Mouse (Mus musculus) activated CD4-positive, CD25-positive, alpha-beta regulatory T cell (primary cell): ENCODE data around the gene Rbm4b. TPM values are rescaled to one million over a fixed set of nuclear protein-coding genes. Genes with fewer than 3 reads are reported as not detected.

Source experiments
- polyA plus RNA-seq, 2 experiments: library from polyadenylated mRNA; unstranded; fragments of 100-300 nt; shearing (Covaris generic); gene quantifications; one replicate each; pipeline ENCODE4 v1.2.1; 2017

The Rbm4b gene
- polyA plus RNA-seq: 10 to 100 TPM; 35.8 TPM

GRCm38 (mm10) chr19:4756193-4756911, at the start of gene Rbm4b:
Rbm4b (plus strand) TSS chr19:4756497.

DNA sequence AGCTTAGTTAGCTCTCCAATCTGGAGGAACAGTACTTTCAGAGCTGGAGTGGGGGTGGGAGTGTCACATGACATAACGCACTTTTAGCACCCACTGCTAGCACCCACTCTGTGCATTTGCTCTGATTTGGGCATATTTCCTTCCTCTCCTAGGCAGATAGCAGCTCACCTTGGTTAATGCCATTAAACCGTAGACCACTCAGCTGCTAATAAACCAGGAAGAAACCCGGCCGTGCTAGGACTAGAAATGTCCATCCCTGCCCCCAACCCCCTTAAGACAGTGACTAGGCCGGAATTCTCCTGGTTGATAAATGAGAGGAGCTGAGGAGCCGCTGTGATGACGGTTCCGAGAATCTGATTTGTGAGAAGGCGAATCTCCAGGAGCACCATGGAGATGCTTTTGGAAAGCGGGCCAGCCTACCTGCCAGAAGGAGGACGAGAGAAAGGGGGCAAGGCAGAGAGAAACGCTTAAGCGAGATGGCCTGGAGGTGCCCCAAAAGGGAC, 45.1 kb upstream of the Rbm4b start, which contains the start of gene Sptbn2:
TSS of gene Sptbn2 (plus strand) at position 70 of the 503 bp plus-strand sequence.

GRCm38 (mm10) chr19:4793831-4794422, 37.6 kb downstream of the Rbm4b start, which contains the start of gene Rbm4:
Rbm4 (minus strand) TSS chr19:4793901.

DNA sequence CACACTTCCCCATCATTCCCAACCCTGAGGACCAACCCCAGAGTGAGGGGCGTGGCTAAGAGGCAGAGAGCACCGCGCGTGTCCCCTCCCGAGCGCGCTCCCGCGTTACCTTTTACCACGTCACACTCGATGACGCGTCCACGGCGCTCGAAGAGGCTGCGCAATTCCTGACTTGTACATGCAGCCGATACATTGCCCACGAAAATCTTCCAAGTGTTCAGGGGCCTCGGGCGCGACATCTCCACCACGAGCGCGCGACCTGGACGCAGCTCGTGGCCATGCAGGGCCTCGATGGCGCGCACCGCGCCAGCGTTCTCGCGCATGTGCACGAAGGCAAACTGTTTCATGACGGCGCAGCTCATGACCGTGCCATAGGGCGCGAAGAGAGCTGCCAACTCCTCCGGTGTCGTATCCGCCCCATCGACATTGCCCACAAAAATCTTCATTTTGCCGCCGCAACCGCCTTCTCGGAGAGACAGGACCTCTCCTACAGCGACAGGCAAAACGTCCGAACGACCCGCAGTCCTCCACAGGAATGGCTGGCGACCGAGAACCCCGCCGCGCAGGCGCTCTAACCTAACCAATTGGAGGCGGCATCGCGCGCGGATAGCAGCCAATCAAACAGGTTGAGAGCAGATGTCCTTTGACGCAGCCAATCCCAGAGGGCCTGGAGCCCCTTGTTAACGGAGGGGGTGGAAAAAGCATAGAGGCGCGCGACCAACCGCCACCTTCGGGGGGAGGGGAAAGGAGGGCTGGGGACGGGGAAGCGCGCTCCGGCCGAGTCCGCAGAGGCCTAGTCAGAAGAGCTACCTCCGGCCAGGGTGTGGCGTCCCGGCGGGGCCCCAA, 55.0 kb downstream of the Rbm4b start, which contains the start of the genes Gm21992 and Rbm14:
TSS of gene Gm21992 (minus strand) at position 550 of the 846 bp plus-strand sequence.
TSS of gene Rbm14 (minus strand) at position 572 of the 846 bp plus-strand sequence.

Other genes starting within 250 kb of the Rbm4b start
- 1 to 10 TPM in 1 of 2 experiments, under 1 TPM in 1; 0.64 to 2.2 TPM for gene Pcx, start 246.0 kb upstream of the Rbm4b start, polyA plus RNA-seq
- 1 to 10 TPM in 1 of 2 experiments, under 1 TPM in 1; 0.42 to 1.0 TPM for gene Lrfn4, start 140.8 kb upstream of the Rbm4b start, polyA plus RNA-seq
- gene Rce1, start 130.9 kb upstream of the Rbm4b start, polyA plus RNA-seq: 10 to 100 TPM; 55.2 to 61.6 TPM
- under 1 TPM in 1 of 2 experiments, not detected in 1; 0.74 TPM for gene Gm960, start 57.8 kb upstream of the Rbm4b start, polyA plus RNA-seq
- gene Sptbn2, start 45.3 kb upstream of the Rbm4b start, polyA plus RNA-seq: under 1 TPM; 0.18 to 0.80 TPM
- gene Rbm4, start 37.4 kb downstream of the Rbm4b start, polyA plus RNA-seq: 10 to 100 TPM; 47.2 to 53.7 TPM
- 10 to 100 TPM; 24.6 to 37.9 TPM for gene Gm21992, start 55.1 kb downstream of the Rbm4b start, polyA plus RNA-seq
- 10 to 100 TPM; 37.0 to 61.2 TPM for gene Rbm14, start 55.1 kb downstream of the Rbm4b start, polyA plus RNA-seq
- gene Ccs, start 82.8 kb downstream of the Rbm4b start, polyA plus RNA-seq: 100 to 1,000 TPM; 132 to 164 TPM
- gene Ccdc87, start 82.9 kb downstream of the Rbm4b start, polyA plus RNA-seq: under 1 TPM; 0.05 to 0.41 TPM
- gene Ctsf, start 98.6 kb downstream of the Rbm4b start, polyA plus RNA-seq: 1 to 10 TPM; 3.3 to 6.6 TPM
- gene Actn3, start 121.4 kb downstream of the Rbm4b start, polyA plus RNA-seq: under 1 TPM; 0.06 to 0.35 TPM
- 10 to 100 TPM in 1 of 2 experiments, 1 to 10 TPM in 1; 6.8 to 12.0 TPM for gene Zdhhc24, start 122.2 kb downstream of the Rbm4b start, polyA plus RNA-seq
- gene Bbs1, start 150.1 kb downstream of the Rbm4b start, polyA plus RNA-seq: under 1 TPM; 0.44 to 0.49 TPM
- gene Dpp3, start 171.8 kb downstream of the Rbm4b start, polyA plus RNA-seq: 100 to 1,000 TPM in 1 of 2 experiments, 10 to 100 TPM in 1; 85.9 to 129 TPM
- gene Peli3, start 186.6 kb downstream of the Rbm4b start, polyA plus RNA-seq: under 1 TPM; 0.35 to 0.90 TPM
- 10 to 100 TPM; 51.3 to 68.1 TPM for gene Mrpl11, start 205.7 kb downstream of the Rbm4b start, polyA plus RNA-seq
- gene Npas4, start 233.8 kb downstream of the Rbm4b start, polyA plus RNA-seq: under 1 TPM in 1 of 2 experiments, not detected in 1; 0.85 TPM